Mouse (Mus musculus) neural tube, embryonic 12.5 days (tissue): ENCODE results near the gene Esrrb. TPM values are rescaled to one million over a fixed set of nuclear protein-coding genes. Genes with fewer than 3 reads are reported as not detected.

Experiments
- ATAC-seq: fragments of 200-750 bp; cut with Nextera tagmentation; 2 replicates; pipeline ENCODE4 v1.8.0; 2017; ENCODE audit warnings: low read depth, mild to moderate bottlenecking, moderate TSS enrichment, moderate library complexity; ENCODE audit not compliant: low FRiP score
- H3K27ac ChIP-seq: fragments of 300-500 bp; sonication (generic); 2 replicates; pipeline ENCODE4 v1.5.1; 2016
- H3K27me3 ChIP-seq: fragments of 300-500 bp; sonication (generic); replicated peaks from 2 replicates; pipeline ENCODE4 v1.6.1; 2016; ENCODE audit warnings: mild to moderate bottlenecking
- H3K36me3 ChIP-seq: fragments of 300-500 bp; sonication (generic); 2 replicates; pipeline ENCODE4 v1.6.1; 2016; ENCODE audit warnings: mild to moderate bottlenecking
- H3K4me1 ChIP-seq: fragments of 300-500 bp; sonication (generic); 2 replicates; pipeline ENCODE4 v1.6.1; 2016
- H3K4me2 ChIP-seq: fragments of 300-500 bp; sonication (generic); replicated peaks from 2 replicates; pipeline ENCODE4 v1.6.1; 2016; ENCODE audit warnings: mild to moderate bottlenecking
- H3K4me3 ChIP-seq: fragments of 300-500 bp; sonication (generic); 2 replicates; pipeline ENCODE4 v1.5.1; 2016
- H3K9ac ChIP-seq: fragments of 300-500 bp; sonication (generic); 2 replicates; pipeline ENCODE4 v1.6.1; 2016; ENCODE audit warnings: mild to moderate bottlenecking
- H3K9me3 ChIP-seq: fragments of 300-500 bp; sonication (generic); 2 replicates; pipeline ENCODE4 v1.6.1; 2016; ENCODE audit warnings: mild to moderate bottlenecking
- WGBS: fragments of 180-500 bp; shearing (Covaris S2); methylation state at CpG from one replicate; pipeline ENCODE4 v1.1.7; 2016; 5-methylcytosine and 5-hydroxymethylcytosine counted together
- polyA plus RNA-seq: library from polyadenylated mRNA; unstranded; fragments of >200 nt; fragmentation: Nextera tagmentation; extraction: Ambion mirVana; gene quantifications from 2 replicates; pipeline ENCODE4 v1.2.1, GENCODE M21; 2016

Gene Esrrb
- polyA plus RNA-seq, 1 experiment from 2014 or later = 2.3 TPM

DNA sequence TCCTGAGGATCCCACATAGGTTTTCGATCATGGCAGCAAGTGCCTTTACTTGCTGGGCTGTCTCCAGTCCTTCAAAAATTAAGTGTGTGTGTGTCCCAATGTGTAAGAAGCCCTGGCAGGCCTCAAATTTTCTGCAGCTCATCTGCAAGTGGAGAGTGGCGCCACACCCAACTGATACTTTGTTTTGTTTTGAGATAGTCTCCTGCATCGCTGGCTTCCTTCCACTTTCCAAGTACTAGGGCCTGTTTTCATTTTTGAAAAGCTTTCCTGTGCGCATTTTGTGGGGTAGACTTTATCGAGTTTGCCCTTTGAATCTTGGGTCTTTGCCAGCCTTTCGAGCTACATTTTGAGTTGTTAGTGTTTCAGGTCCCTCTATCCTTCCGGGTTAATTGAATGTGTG, 115.1 kb downstream of the Esrrb start:
- H3K4me3 ChIP-seq = no peak overlapping the region
- H3K9me3 ChIP-seq = no peaks in the 10 kb centered on the region
- H3K4me1 ChIP-seq = no peaks in the 10 kb centered on the region
- H3K36me3 ChIP-seq = no peaks in the 10 kb centered on the region
- no peak overlapping the region for H3K4me2 ChIP-seq
- 0 out of 2 replicates have a peak, but pooled peaks cover 3% of the 10 kb centered on the region for H3K27me3 ChIP-seq
- H3K27ac ChIP-seq = no peak overlapping the region
- WGBS = 91% methylated on average over 7 of the region's 7 CpGs
- no peak for ATAC-seq
- no peak overlapping the region for H3K9ac ChIP-seq

DNA sequence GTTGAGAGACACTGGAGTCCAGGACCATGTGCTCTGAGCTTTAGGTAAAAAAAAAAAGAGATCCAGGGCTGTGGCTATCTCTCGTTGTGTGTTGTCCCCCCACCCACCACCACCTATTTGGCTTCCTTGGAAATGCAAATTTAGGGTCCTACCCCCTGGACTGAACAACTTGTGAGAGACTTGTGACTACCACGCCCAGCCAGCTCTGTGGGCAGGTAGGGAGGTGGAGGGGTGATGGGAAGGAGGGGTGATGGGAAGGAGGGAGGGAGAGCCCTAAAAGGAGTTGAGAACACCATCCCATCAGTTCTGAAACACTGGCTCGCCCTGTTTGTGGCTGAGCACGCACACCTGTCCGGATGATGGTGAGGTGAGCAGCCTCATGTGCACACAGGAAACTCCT, 118.0 kb downstream of the Esrrb start:
- Histone ChIP-seq H3K4me3 (no peak overlapping the region), H3K9ac (no peak overlapping the region), H3K27ac (no peak overlapping the region), H3K4me2 (no peak overlapping the region), H3K9me3 (no peaks in the 10 kb centered on the region), H3K4me1 (peaks cover 4% of the 10 kb centered on the region; the same call in 1 of the 2 replicates), H3K27me3 (peaks cover 3% of the 10 kb centered on the region; the same call in 1 of the 2 replicates), H3K36me3 (no peaks in the 10 kb centered on the region)
- ATAC-seq = no peak
- 74% methylated on average over 5 of the region's 5 CpGs for WGBS

DNA sequence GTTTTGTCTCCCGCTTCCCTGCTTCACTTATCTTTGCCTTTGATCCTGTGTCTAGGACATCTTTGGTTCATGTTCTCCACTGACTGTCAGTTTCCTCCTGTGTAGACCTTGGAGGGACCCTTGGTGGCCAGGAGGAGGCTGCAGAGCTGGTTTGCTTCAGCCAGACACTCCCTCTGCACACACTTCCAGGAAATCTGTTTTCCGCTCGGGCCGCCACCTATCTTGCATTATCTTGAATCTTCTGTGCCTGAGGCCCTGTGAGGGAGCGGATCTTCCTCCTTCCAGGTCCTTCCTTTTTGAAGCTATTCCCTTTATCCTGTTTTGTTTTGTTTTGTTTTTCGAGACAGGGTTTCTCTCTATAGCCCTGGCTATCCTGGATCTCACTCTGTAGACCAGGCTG, 121.1 kb downstream of the Esrrb start:
- no peak overlapping the region for H3K9ac ChIP-seq
- ATAC-seq = no peak
- no peak overlapping the region for H3K27ac ChIP-seq
- 85% methylated on average over 6 of the region's 6 CpGs for WGBS
- H3K4me1 ChIP-seq = peaks cover 4% of the 10 kb centered on the region; the same call in 1 of the 2 replicates
- no peaks in the 10 kb centered on the region for H3K36me3 ChIP-seq
- H3K27me3 ChIP-seq = peaks cover 3% of the 10 kb centered on the region; the same call in 1 of the 2 replicates
- H3K4me3 ChIP-seq = no peak overlapping the region
- H3K4me2 ChIP-seq = no peak overlapping the region
- no peaks in the 10 kb centered on the region for H3K9me3 ChIP-seq

DNA sequence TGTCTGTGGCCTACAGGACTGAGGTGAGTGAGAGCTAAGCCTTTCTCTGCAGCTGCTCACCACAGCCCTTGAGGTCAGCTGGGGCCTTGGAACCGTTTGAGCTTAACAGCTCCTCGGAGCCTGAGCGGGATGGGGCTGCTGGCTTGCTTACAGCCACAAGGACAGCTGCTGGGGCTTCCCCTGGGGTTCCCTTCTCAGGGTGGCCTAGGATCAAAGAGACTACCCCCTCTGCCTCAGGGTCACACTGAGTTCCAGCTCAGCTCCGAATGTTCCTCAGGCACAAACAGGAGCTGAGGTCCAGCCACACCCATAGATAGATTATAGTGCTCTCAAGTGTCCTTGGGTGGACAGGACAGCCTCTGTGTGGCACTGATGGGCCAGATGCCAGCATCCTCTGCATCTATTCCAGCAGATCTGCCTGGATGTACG, 122.5 kb downstream of the Esrrb start:
- H3K36me3 ChIP-seq = no peaks in the 10 kb centered on the region
- H3K4me2 ChIP-seq = no peak overlapping the region
- peaks cover 3% of the 10 kb centered on the region; the same call in 1 of the 2 replicates for H3K27me3 ChIP-seq
- 47% methylated on average over 5 of the region's 5 CpGs for WGBS
- no peak overlapping the region for H3K9ac ChIP-seq
- H3K27ac ChIP-seq = no peak overlapping the region
- peaks cover 4% of the 10 kb centered on the region; the same call in 1 of the 2 replicates for H3K4me1 ChIP-seq
- no peak overlapping the region for H3K4me3 ChIP-seq
- no peaks in the 10 kb centered on the region for H3K9me3 ChIP-seq
- no peak for ATAC-seq

DNA sequence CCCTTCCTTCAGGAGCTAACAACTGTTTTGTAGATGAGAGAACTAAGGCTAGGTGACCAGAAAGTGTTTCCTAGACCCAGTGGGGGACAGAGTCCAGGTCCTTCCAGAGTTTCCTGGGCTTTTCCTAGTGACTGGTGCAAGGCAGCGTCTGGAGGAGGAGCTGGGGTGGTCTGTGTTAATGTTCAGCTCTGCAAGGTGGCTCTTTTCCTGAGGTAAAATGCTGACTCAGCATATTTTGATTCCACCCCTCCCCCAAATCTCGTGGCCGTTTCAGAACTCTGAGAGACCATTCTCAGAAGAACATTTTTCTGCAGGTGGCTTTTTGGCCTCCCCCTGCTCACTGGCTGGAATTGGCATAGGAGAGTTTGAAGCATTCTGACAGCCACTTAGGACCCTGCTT, 127.1 kb downstream of the Esrrb start:
- 72% methylated on average over 3 of the region's 3 CpGs for WGBS
- Histone ChIP-seq H3K4me1 (peaks cover 4% of the 10 kb centered on the region; the same call in 1 of the 2 replicates), H3K36me3 (no peaks in the 10 kb centered on the region), H3K4me3 (no peak overlapping the region), H3K27me3 (no peaks in the 10 kb centered on the region; the same call in 1 of the 2 replicates), H3K4me2 (no peak overlapping the region), H3K27ac (no peak overlapping the region), H3K9ac (no peak overlapping the region), H3K9me3 (no peaks in the 10 kb centered on the region)
- ATAC-seq = no peak

DNA sequence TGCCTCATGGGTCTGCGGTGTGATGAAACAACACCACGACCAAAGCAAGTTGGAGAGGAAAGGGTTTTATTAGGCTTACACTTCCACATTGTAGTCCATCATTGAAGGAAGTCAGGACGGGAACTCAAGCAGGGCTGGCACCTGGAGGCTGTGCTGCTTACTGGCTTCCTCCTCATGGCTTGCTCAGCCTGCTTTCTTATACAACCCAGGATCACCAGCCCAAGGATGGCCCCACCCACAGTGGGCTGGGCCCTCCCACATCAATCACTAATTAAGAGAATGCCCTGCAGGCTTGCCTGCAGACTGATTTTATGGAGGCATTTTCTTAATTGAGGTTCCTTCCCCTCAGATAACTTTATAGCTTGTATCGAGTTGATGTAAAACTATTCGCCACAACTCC, 129.1 kb downstream of the Esrrb start:
- Histone ChIP-seq H3K4me2 (no peak overlapping the region), H3K4me3 (no peak overlapping the region), H3K36me3 (no peaks in the 10 kb centered on the region), H3K4me1 (no peaks in the 10 kb centered on the region), H3K9ac (no peak overlapping the region), H3K27ac (no peak overlapping the region), H3K9me3 (no peaks in the 10 kb centered on the region), H3K27me3 (no peaks in the 10 kb centered on the region)
- no peak for ATAC-seq
- WGBS = 60% methylated on average over 5 of the region's 5 CpGs

DNA sequence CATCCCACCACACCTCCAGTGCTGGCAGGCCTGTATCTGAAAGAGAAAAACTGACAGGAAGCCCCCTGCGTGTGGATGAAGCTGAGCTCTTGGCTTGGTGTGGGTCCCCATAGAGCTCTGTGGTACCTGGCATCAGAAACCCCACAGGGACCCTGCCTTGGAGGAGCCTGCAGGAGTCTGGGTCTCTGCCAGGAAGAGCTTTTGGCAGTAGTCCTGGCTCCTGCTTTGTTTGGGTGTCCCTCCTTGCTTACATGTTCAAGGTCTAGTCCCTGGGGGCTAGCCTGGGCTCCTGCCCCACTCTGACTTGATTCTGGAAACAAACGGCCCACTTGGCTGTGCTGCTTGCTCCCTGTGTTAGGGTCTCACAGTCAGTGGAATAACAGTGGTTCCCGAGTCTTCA, 130.6 kb downstream of the Esrrb start:
- ATAC-seq = no peak
- Histone ChIP-seq H3K27me3 (no peaks in the 10 kb centered on the region), H3K4me1 (no peaks in the 10 kb centered on the region), H3K4me2 (no peak overlapping the region), H3K9ac (no peak overlapping the region), H3K4me3 (no peak overlapping the region), H3K36me3 (no peaks in the 10 kb centered on the region), H3K9me3 (no peaks in the 10 kb centered on the region), H3K27ac (no peak overlapping the region)
- 76% methylated on average over 3 of the region's 3 CpGs for whole genome bisulfite sequencing

DNA sequence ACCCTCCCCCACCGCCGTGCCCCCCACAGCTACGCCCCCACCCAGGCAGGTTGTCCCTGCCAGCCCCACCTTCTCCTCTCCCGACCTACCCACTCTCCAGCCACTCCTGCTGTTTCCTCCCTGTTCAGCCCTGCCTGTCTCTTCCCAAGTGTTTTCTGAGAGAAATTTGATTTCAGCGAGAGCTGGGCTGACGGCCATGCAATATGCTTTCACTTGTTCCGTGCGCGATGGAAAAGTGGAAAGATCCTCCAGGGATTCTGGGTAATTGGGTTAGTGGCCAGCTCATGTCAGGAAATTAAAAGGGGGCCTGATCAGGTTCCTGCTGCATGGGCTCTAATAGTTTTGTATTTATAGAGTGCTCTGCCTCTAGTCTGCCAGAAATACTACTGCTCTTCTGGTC, 131.9 kb downstream of the Esrrb start:
- Histone ChIP-seq H3K27ac (no peak overlapping the region), H3K4me2 (no peak overlapping the region), H3K9ac (no peak overlapping the region), H3K4me3 (no peak overlapping the region), H3K27me3 (no peaks in the 10 kb centered on the region), H3K36me3 (no peaks in the 10 kb centered on the region), H3K4me1 (no peaks in the 10 kb centered on the region), H3K9me3 (no peaks in the 10 kb centered on the region)
- 48% methylated on average over 9 of the region's 9 CpGs for WGBS
- no peak for ATAC-seq

DNA sequence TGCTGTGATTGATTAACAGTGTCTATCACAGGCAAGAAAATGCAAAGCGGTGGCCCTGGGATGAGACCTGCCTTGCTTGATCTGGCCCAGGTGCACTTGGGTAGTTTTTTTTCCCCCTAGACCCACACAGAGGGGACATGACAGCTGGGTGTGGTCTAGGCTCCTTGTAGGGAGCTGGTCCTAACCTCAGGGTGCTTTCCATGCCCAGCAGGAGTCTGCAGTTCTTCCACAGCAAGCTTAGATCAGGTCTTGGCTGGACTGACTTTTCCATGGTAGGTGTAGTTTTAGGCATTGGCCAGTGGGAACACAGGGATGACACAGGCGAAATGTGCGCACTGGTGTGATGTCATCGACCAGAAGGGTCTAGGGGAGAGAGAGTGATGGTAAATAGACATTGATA, 136.2 kb downstream of the Esrrb start:
- peaks cover 4% of the 10 kb centered on the region; the same call in 1 of the 2 replicates for H3K4me1 ChIP-seq
- no peak for ATAC-seq
- no peaks in the 10 kb centered on the region for H3K36me3 ChIP-seq
- no peak overlapping the region for H3K9ac ChIP-seq
- no peaks in the 10 kb centered on the region for H3K27me3 ChIP-seq
- H3K27ac ChIP-seq = no peak overlapping the region
- no peak overlapping the region for H3K4me3 ChIP-seq
- no peak overlapping the region for H3K4me2 ChIP-seq
- H3K9me3 ChIP-seq = no peaks in the 10 kb centered on the region
- 94% methylated on average over 4 of the region's 4 CpGs for WGBS

DNA sequence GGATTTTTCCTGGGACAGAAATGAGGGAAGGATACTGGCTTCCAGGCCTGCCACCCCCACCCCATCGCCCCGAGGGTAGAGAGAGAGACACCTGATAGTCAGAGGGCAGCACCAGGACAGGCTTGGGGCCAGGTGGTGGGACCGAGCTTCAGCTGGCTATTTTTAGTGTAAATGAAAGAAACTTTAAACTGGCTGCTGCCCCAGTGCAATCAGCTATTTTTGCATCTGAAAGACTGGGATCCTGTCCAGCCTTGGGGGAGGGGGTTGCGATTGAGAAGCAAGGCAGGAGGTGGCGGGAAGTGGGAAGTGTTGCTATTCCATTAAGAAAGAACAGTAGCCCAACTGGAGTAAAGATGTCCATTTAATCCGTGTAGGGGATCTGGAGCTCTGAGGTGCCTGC, 137.8 kb downstream of the Esrrb start:
- no peaks in the 10 kb centered on the region for H3K9me3 ChIP-seq
- WGBS = 28% methylated on average over 6 of the region's 6 CpGs
- H3K4me3 ChIP-seq = no peak overlapping the region
- no peak overlapping the region for H3K4me2 ChIP-seq
- peaks cover 4% of the 10 kb centered on the region; the same call in 1 of the 2 replicates for H3K4me1 ChIP-seq
- H3K9ac ChIP-seq = no peak overlapping the region
- H3K27ac ChIP-seq = no peak overlapping the region
- ATAC-seq = no peak
- H3K27me3 ChIP-seq = no peaks in the 10 kb centered on the region
- H3K36me3 ChIP-seq = no peaks in the 10 kb centered on the region

DNA sequence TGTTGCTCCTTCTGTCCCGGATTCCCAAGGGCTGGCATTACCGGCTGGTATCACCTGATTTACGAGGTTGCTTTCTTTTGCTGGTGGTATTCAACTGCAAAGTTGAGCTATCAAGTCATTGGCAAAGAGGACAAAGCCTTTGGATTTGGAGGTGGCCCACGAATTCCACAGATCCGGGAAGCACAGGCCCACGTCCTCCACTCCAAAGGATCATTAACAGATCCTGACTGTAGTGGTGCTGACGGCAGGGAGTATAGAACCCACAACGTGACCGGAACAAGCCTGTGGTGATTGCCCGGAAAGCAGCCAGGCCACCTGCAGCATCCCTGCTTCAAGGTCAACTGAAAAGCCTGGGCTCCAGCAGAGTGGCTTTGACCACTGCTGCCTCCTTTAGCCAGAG, 140.8 kb downstream of the Esrrb start:
- WGBS = 45% methylated on average over 10 of the region's 10 CpGs
- ATAC-seq = no peak

DNA sequence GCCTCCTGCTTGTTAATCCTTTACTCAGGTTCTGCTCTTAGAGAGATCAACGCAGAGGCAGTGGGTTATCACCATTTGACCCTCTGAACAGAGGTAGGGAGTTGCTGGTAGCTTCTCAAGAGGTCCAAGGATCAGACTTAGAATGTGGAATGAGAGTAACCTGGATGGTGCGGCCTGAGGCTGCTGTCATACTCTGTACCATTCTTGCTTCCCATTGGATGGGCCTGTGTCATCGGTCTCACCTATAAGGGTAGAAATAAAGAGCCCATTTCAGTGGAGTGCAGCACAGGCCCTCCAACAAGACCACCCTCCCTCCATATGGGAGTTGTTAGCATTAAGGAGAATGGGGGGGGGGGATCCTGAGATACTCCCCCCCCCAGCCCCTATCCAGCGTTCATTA, 143.0 kb downstream of the Esrrb start:
- ATAC-seq = no peak
- H3K27me3 ChIP-seq = no peaks in the 10 kb centered on the region
- H3K4me2 ChIP-seq = no peak overlapping the region
- peaks cover 6% of the 10 kb centered on the region for H3K4me1 ChIP-seq
- WGBS = 88% methylated on average over 4 of the region's 4 CpGs
- no peak overlapping the region for H3K27ac ChIP-seq
- no peak overlapping the region for H3K9ac ChIP-seq
- H3K4me3 ChIP-seq = no peak overlapping the region
- no peaks in the 10 kb centered on the region for H3K36me3 ChIP-seq
- no peaks in the 10 kb centered on the region for H3K9me3 ChIP-seq

More for the DNA sequence above, 140.8 kb downstream of the Esrrb start:
- Histone ChIP-seq H3K36me3 (no peaks in the 10 kb centered on the region), H3K9me3 (no peaks in the 10 kb centered on the region), H3K9ac (no peak overlapping the region), H3K4me2 (no peak overlapping the region), H3K27ac (no peak overlapping the region), H3K4me1 (peaks cover 4% of the 10 kb centered on the region; the same call in 1 of the 2 replicates), H3K27me3 (no peaks in the 10 kb centered on the region), H3K4me3 (no peak overlapping the region)

DNA sequence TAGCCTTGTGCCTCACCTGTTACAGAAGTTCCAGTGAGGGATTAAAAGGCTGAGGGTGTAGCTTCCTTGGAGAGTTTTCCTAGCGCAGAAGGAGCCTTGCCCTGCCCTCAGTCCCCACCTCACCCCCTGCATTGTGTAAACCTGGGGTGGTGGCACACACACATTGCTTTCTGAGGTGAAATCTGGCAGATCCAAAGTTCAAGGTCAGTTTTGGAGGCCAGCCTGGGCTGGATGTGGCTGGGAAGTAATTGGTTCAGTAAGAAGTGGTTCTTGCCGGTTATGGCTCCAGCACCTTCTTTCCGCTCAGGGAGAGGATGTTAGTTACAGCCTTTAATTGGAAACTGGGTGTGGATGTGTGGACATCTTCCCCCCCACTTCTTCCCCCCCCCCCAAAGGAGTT, 143.4 kb downstream of the Esrrb start:
- Histone ChIP-seq H3K9me3 (no peaks in the 10 kb centered on the region), H3K36me3 (no peaks in the 10 kb centered on the region), H3K27ac (no peak overlapping the region), H3K9ac (no peak overlapping the region), H3K4me3 (no peak overlapping the region), H3K27me3 (no peaks in the 10 kb centered on the region), H3K4me1 (peaks cover 8% of the 10 kb centered on the region), H3K4me2 (no peak overlapping the region)
- ATAC-seq = no peak
- 91% methylated on average over 3 of the region's 3 CpGs for WGBS
